Mouse (Mus musculus) forebrain, embryonic 16.5 days (tissue): ENCODE data around the gene Ldlrap1. TPM values are rescaled to one million over a fixed set of nuclear protein-coding genes. Genes with fewer than 3 reads are reported as not detected.

Experiments used
- ATAC-seq: fragments of 200-750 bp; cut with Nextera tagmentation; 2 replicates; pipeline ENCODE4 v1.8.0; 2017; ENCODE audit warnings: mild to moderate bottlenecking, moderate library complexity
- H3K27ac ChIP-seq: fragments of 300-500 bp; sonication (generic); 2 replicates; pipeline ENCODE4 v1.5.1; 2014; ENCODE audit warnings: low read length, control low read depth
- H3K27me3 ChIP-seq: fragments of 300-500 bp; sonication (generic); replicated peaks from 2 replicates; pipeline ENCODE4 v1.6.1; 2014; ENCODE audit warnings: low read length; ENCODE audit not compliant: control insufficient read depth, insufficient read depth
- H3K36me3 ChIP-seq: fragments of 300-500 bp; sonication (generic); 2 replicates; pipeline ENCODE4 v1.6.1; 2014; ENCODE audit not compliant: control insufficient read depth, insufficient read depth
- H3K4me1 ChIP-seq: fragments of 300-500 bp; sonication (generic); replicated peaks from 2 replicates; pipeline ENCODE4 v1.6.1; 2014; ENCODE audit warnings: low read length; ENCODE audit not compliant: control insufficient read depth, insufficient read depth
- H3K4me2 ChIP-seq: fragments of 300-500 bp; sonication (generic); 2 replicates; pipeline ENCODE4 v1.6.1; 2014; ENCODE audit warnings: mild to moderate bottlenecking, low read length, control low read depth
- H3K4me3 ChIP-seq: fragments of 300-500 bp; sonication (generic); replicated peaks from 2 replicates; pipeline ENCODE4 v1.5.1; 2014; ENCODE audit warnings: mild to moderate bottlenecking, low read length, control low read depth
- H3K9ac ChIP-seq: fragments of 300-500 bp; sonication (generic); replicated peaks from 2 replicates; pipeline ENCODE4 v1.6.1; 2014; ENCODE audit warnings: low read depth, low read length, control low read depth
- H3K9me3 ChIP-seq: fragments of 300-500 bp; sonication (generic); 2 replicates; pipeline ENCODE4 v1.6.1; 2016; ENCODE audit warnings: low read length; ENCODE audit not compliant: control insufficient read depth
- WGBS: fragments of 180-500 bp; shearing (Covaris S2); extraction: QIAGEN DNeasy Blood & Tissue Kit; methylation state at CpG from one replicate; pipeline ENCODE4 v1.1.7; 2014; 5-methylcytosine and 5-hydroxymethylcytosine counted together
- polyA plus RNA-seq: library from polyadenylated mRNA; unstranded; fragments of >200 nt; fragmentation: Nextera tagmentation; extraction: Ambion mirVana; gene quantifications from 2 replicates; pipeline ENCODE4 v1.2.1, GENCODE M21; 2015

Ldlrap1 gene
- polyA plus RNA-seq, 1 experiment from 2014 or later: 2.9 TPM

DNA sequence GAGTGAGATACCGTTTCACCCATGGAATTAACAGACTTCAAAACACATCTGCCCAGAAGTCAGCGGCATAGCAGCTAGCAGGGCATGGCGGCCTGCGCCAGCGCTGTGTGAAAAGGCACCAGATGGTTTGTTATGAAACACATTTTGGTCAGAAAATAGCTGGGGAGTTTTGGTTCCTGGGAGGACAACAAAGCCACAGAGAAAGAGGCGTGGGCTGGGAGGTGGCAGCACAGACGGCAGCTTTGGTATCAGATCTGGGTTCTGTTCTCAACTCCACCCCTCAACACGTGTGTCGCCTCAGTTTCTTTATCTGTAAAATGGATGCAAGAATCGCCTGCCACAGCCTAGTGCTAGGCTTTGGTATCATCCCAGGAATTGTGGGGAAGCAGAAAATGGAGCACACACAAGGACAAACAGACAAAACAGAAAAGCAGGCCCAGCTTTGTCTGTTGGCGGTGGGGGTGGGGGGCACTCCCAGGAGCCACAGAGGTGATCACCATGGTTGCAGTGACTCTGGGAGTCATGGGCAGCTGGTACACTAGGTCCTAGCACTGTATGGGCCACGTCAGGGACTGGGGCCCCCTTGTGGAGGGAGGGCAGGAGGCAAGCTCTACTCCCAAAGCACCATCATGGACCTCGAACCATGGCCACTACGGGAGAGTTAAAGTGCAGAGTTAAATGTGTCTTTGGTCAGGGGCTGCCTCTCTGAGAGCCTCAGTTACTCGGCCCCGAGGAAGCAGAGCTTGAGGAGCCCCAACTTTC lies 21.7 kb downstream of the Ldlrap1 start:
- no peak overlapping the region for H3K27ac ChIP-seq
- H3K4me3 ChIP-seq: no peak overlapping the region
- 80% methylated on average over 16 of the region's 16 CpGs for WGBS
- H3K9ac ChIP-seq: no peak overlapping the region
- no peaks in the 10 kb centered on the region for H3K9me3 ChIP-seq
- H3K27me3 ChIP-seq: no peaks in the 10 kb centered on the region
- ATAC-seq: no peak
- no peaks in the 10 kb centered on the region for H3K4me1 ChIP-seq
- H3K4me2 ChIP-seq: no peak overlapping the region
- no peaks in the 10 kb centered on the region for H3K36me3 ChIP-seq

DNA sequence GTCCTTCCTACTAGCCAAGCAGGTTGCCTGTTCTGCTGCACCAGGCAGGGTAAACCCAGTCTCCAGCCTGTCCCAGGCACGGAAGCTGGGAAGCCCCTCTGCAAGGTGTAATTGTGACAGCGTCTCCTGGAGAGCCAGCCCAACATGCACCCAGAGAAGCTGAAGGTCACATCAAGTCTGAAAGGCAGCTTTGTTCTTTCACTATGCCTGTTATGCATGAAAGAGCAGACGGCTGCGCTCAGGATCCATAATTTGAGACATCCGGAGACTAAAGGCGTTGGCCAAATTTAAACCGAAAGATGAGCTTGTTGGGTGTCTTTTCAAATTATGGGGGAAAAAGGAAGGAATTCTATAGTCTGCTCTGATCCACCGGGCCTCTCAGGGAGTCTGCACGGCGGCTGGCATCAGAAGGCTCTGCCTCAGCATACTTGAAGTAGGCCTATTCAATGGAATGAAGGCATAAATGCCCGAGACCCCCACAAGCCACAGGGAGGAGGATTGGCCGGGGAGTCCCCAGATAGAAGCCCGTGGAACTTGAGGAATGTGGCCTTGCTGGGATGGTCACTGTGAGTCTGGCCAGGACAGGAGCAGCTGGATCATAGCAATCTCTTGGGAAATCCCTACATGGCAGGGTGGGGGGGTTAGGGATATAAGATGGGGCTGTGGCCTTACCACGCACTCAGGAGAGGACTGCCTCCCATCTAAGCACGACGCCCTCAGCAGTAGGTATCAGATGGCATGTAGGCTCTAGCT lies 23.8 kb downstream of the Ldlrap1 start:
- ATAC-seq: no peak
- Histone ChIP-seq H3K27me3 (no peaks in the 10 kb centered on the region), H3K4me2 (no peak overlapping the region), H3K9ac (no peak overlapping the region), H3K36me3 (no peaks in the 10 kb centered on the region), H3K4me3 (no peak overlapping the region), H3K4me1 (no peaks in the 10 kb centered on the region), H3K27ac (no peak overlapping the region), H3K9me3 (no peaks in the 10 kb centered on the region)
- 64% methylated on average over 16 of the region's 16 CpGs for WGBS

DNA sequence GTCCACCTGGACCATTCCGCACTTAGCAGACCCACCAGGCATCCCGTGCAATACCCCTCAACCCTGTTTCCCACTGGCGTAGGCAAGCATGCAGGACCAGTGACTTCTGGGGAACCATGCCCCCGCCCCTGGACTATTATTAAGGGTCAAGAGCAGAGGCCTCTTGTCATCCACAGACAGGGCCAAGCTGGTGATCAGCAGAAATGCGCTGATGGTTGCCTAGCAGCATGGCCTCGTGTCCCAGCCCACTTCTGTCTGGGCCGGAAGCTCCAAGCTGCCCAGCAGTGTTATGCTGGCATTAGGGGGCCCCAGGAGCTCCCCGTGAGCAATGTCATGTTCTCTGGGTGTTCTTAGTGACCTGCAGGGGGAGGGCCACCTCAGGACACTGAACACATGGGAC lies 25.9 kb downstream of the Ldlrap1 start:
- H3K4me3 ChIP-seq: no peak overlapping the region
- no peaks in the 10 kb centered on the region for H3K36me3 ChIP-seq
- H3K9ac ChIP-seq: no peak overlapping the region
- no peak overlapping the region for H3K4me2 ChIP-seq
- peaks cover 8% of the 10 kb centered on the region for H3K4me1 ChIP-seq
- no peak overlapping the region for H3K27ac ChIP-seq
- H3K9me3 ChIP-seq: no peaks in the 10 kb centered on the region
- H3K27me3 ChIP-seq: no peaks in the 10 kb centered on the region
- no peak for ATAC-seq
- 79% methylated on average over 8 of the region's 8 CpGs for WGBS

DNA sequence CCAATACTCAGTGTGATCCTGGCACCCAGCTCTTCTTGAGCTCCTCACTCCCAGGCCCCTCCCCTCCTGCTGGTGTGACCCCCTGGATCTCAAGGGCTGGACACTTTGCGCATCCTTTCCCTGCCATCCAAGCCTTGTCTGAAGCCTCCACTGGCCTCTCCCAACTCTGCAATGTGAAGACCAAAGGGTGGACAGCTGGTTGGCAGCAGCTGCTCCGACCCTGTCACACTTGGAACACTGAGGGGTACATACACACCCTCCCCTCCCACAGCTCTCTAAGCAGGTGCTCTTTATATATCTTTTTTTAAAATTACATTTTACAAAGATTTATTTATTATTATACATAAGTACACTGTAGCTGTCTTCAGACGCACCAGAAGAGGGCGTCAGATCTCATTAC lies 27.6 kb downstream of the Ldlrap1 start:
- Histone ChIP-seq H3K27me3 (no peaks in the 10 kb centered on the region), H3K4me3 (no peak overlapping the region), H3K9ac (no peak overlapping the region), H3K4me2 (no peak overlapping the region), H3K9me3 (no peaks in the 10 kb centered on the region), H3K4me1 (peaks cover 8% of the 10 kb centered on the region), H3K27ac (no peak overlapping the region), H3K36me3 (no peaks in the 10 kb centered on the region)
- ATAC-seq: no peak
- WGBS: 90% methylated on average over 4 of the region's 4 CpGs

DNA sequence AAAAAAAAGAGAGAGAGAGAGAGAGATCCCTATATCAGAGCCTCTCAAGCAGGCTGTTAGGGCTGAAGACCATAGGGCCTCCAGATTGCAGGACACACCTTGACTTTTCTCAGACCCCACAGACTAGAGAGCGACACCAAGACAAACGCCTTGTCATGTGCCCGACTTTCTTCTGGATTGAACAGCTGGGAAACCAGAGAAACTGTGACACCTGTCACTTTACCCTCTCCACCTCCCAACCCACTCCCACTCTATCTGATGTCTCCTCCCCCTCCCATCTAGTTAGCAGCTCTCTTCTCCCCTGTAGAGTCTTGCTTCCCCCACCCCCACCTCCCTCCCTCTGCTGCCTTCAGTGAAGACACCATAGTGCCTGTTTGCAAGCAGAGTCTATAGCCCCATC lies 28.3 kb downstream of the Ldlrap1 start:
- Histone ChIP-seq H3K4me3 (no peak overlapping the region), H3K4me1 (peaks cover 8% of the 10 kb centered on the region), H3K27me3 (no peaks in the 10 kb centered on the region), H3K9ac (no peak overlapping the region), H3K4me2 (no peak overlapping the region), H3K9me3 (no peaks in the 10 kb centered on the region), H3K36me3 (no peaks in the 10 kb centered on the region), H3K27ac (no peak overlapping the region)
- no peak for ATAC-seq
- 90% methylated on average over 3 of the region's 3 CpGs for WGBS

DNA sequence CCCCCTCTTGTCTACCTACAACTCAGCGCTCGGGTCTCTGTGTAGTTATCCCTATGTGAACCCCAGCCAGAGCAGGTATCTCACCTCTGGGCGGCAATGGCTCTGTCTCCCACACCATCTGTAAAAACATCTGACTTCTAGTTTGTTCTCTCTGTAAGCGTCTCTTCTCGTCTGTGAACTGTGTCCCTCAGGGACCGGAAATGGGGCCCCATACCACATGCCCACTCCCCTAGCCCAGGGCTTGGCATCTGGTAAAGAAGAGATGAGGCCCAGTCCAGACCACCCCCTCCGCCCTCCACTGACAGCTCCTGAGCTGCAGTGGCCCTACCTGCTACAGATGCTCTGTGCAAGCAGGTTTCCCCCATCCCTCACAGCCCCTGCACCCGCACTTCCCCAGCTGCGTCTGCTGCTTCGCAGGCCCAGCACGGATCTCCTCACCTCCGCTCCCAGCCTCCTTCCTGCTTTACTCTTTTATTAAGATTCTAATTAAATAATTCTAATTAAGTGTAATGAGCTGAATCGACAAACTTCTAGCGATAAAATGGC lies 30.4 kb downstream of the Ldlrap1 start:
- H3K9me3 ChIP-seq: no peaks in the 10 kb centered on the region
- ATAC-seq: no peak
- no peak overlapping the region for H3K27ac ChIP-seq
- no peak overlapping the region for H3K4me2 ChIP-seq
- no peaks in the 10 kb centered on the region for H3K36me3 ChIP-seq
- 0 out of 2 replicates have a peak overlapping the region, but pooled peaks have one; percentile 2 for H3K9ac ChIP-seq
- 43% methylated on average over 14 of the region's 14 CpGs for WGBS
- H3K4me1 ChIP-seq: peaks cover 8% of the 10 kb centered on the region
- H3K27me3 ChIP-seq: no peaks in the 10 kb centered on the region
- no peak overlapping the region for H3K4me3 ChIP-seq

DNA sequence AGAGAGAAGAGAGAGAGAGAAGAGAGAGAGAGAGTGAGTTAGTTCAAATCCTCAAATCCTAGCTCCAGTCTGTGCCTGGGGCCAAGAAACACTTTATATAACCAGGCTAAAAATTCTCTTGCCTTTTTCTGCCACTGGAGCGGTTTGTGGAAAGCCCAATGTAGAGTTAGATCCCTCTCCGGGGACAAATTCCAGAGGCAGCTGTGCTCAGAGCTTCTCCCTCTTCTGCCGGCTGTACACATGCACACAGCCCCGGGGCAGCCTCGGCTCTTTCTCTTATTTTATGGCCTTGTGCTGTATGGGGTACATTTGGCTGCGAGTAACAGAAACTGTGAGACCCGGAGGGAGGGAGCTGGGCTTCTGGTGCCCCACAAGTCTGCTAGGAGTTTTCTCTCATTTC lies 31.7 kb downstream of the Ldlrap1 start:
- H3K27ac ChIP-seq: no peak overlapping the region
- H3K4me1 ChIP-seq: peaks cover 8% of the 10 kb centered on the region
- no peaks in the 10 kb centered on the region for H3K36me3 ChIP-seq
- H3K27me3 ChIP-seq: no peaks in the 10 kb centered on the region
- no peaks in the 10 kb centered on the region for H3K9me3 ChIP-seq
- WGBS: 74% methylated on average over 7 of the region's 7 CpGs
- no peak overlapping the region for H3K9ac ChIP-seq
- no peak overlapping the region for H3K4me2 ChIP-seq
- ATAC-seq: no peak
- no peak overlapping the region for H3K4me3 ChIP-seq

DNA sequence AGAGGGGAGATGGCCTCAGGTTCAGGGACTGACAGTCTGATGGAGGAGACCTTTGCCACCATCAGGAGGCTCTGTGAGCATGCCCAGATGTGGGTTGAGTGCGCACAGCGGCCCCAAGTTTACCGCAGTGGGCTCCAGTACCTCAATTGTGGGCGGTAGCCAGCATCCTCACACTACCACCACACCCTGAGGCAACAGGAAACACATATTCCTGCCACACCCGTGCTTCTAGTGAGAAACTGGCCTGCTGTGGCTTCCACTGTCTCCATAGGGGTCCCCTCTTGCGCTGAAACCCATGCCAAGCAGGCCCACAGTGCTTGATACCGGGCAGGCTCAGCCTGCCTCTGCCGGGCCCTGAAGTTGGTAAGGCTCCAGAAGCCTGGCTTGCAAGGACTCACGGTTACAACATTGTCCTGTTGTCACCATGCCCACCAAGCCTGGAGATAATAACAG lies 33.2 kb downstream of the Ldlrap1 start:
- Histone ChIP-seq H3K27ac (no peak overlapping the region), H3K9ac (no peak overlapping the region), H3K36me3 (no peaks in the 10 kb centered on the region), H3K9me3 (no peaks in the 10 kb centered on the region), H3K4me3 (no peak overlapping the region), H3K4me1 (peaks cover 14% of the 10 kb centered on the region), H3K27me3 (no peaks in the 10 kb centered on the region), H3K4me2 (no peak overlapping the region)
- ATAC-seq: no peak
- WGBS: 59% methylated on average over 9 of the region's 9 CpGs

DNA sequence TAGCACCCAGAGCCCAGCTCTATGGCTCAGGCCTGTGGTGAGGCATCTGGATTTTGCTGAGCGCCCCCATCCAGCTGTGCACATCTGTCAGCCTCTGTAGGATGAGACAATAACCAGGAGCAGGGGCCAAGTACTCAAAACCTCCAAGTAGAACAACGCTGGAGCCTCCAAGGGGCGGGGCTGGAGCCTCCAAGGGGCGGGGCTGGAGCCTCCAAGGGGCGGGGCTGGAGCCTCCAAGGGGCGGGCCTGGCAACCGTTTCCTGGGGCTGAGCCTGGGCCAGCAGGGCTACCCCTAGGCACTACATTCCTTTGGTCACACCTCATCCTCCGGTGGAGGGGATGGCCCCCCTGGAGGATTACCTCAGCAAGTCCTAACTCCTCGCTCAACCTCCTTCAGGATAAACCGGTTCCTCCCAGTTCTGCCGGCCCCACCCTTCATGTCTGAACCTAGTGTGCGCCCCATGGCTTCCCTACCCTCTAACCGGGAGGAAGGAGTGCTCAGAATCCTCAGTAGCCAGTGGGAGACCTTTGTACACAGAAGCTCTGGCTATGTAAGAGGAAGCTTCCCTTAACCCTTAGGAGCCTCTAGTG lies 33.7 kb downstream of the Ldlrap1 start:
- WGBS: 10% methylated on average over 13 of the region's 13 CpGs
- Histone ChIP-seq H3K36me3 (no peaks in the 10 kb centered on the region), H3K4me3 (no peak overlapping the region), H3K9ac (no peak overlapping the region), H3K4me2 (no peak overlapping the region), H3K9me3 (no peaks in the 10 kb centered on the region), H3K4me1 (peaks cover 14% of the 10 kb centered on the region), H3K27me3 (no peaks in the 10 kb centered on the region), H3K27ac (no peak overlapping the region)
- ATAC-seq: no peak
